Mouse (Mus musculus): Measurements from ENCODE around the gene Ddx59. TPM values are rescaled to one million over a fixed set of nuclear protein-coding genes. Genes with fewer than 3 reads are reported as not detected.
A peak's percentile ranks its signal among the peaks of the same experiment; 100 is the strongest.

Gene Ddx59
- 10 to 100 TPM; 12.4 to 15.3 TPM for total RNA-seq (2021)
- long read RNA-seq, experiment 1, transcript Ddx59-201 (8 exons, 2,166 nt), result major isoform, 9 of 14 reads
- long read RNA-seq, experiment 1, partial matches to known transcripts, result 1 of 14 reads
- long read RNA-seq, experiment 1, other reads (novel, unspliced or antisense), result 3 of 14 reads
- long read RNA-seq, experiment 2, transcript Ddx59-201 (8 exons, 2,166 nt), result major isoform, 5 of 10 reads
- long read RNA-seq, experiment 2, partial matches to known transcripts, result 5 of 10 reads
- long read RNA-seq, experiment 2, other reads (novel, unspliced or antisense), result 0 of 10 reads

DNA sequence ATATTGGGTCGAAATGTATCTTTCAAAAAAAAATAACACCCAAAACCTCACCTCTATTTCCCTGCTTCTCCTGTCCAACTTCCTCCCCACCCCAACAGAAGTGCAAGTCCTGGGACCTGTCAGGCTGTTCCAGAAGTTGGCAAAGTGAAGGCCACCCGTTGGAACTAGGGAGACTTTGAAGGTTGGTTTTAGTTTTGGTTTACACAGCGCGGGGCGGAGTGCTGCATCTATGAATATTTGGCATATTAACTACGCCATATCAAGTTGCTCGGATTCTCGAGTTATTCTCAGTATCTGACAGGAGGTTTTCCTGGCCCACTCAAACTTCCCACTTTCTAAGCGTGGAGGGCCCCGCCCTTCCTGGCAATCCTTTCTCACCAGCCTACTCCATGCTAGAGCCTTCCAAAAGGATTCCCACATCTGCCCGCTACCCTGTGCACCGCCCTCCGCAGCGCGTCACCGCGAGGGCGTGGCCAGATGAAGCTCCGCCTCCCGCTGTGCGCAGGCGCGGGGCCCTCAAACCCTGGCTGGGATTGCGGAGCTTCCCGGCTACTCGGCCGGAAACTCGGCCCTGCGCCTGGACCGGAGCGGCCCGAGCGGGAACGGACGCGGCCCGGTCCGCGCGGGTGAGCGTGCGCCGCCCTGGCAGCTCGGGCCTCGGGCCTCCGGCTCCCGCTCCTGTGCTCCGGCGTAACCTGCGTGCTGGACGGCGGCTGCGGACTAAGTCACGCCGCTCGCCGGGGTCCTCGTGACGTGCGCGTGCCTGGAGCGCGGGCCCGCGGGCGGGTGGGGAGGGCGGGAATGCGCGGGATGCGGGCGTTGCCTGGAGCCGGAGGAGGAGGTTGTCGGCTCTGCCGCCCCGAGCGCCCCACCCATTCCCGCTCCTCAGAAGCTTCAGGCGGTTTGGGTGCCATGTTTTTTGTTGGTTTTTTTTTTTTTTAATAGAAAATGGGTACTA is at the start of gene Ddx59:
Ddx59 (plus strand) TSS at position 474 of the 958 bp plus-strand sequence.
- DNase-seq, result peak; percentile 99

DNA sequence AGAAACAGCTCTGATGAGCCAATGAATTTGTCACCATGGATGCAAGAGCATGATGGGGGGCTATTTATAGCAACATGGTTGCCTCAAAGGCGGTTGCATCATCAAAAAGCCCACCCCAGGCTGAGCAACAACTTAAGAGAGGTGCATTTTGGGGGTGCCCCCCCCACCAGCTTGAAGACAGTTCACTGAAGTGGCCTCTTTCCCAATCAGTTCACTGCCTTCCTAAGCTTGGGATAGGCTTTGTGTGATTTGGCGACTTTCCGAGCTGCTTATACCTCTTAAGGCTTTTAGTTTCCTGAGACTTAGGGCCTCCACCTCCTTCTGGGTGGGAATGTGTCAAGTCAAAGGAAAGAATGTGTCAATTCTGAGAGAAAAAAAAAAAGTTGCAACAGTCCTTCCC is 49.1 kb upstream of the Ddx59 start:
- DNase-seq, result no peak

DNA sequence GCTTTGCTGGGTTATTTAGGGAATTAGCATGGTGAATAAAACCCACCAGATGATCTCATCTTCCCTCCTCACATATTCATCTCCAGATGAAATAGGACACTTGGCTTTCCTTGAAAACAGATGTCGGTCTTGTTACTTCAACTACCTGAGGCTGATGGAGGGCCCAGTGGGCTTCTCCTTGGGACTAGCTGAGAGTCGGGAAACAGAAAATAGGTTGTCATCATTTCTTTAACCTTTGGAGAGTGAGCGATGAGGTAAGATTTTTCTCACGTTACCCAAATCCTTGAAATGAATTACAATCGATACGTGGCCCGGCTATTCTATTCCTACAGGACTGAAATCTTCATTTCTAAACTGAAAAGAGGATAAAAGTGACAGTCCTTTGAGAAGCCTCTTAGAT is 35.8 kb upstream of the Ddx59 start:
- no peak for DNase-seq

DNA sequence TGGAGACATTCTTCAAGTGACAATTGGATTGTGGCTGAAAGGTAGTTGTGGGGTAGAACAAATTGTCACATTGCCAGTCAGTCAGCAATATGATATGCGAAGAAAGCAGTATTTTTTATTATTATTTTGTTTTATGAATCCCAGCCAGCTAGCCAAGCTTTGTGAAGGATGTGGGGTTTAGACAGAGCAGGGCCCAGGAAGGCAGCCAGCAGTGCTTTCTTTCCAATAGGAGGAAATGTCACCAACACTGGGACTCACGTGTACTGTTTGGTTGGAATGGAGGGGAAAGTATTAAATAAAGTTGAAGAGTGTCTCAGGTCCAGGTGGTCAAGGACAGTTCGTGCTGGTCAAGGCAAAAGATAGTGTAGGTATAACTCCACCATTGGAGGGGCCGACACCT is 34.9 kb upstream of the Ddx59 start:
- no peak for DNase-seq

DNA sequence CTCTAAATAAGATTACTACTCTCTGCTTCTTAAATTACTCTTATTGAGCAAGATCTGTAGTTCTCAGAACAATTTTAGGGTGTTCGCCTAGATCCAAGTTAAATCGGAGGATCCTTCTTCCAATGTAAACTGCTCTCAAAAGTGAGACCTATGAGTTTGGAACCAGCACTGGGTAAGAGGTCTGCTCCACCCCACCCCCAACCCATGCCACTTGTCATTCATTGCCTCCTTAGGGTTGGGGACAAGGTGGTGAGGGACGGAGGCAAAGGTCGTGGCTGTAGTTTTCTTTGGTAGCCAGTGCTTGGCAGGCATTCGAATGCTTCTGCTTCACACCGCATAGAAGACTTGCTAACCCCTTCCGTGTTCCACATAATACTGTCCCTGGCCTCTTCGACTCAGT is 34.5 kb upstream of the Ddx59 start:
- no peak for DNase-seq

DNA sequence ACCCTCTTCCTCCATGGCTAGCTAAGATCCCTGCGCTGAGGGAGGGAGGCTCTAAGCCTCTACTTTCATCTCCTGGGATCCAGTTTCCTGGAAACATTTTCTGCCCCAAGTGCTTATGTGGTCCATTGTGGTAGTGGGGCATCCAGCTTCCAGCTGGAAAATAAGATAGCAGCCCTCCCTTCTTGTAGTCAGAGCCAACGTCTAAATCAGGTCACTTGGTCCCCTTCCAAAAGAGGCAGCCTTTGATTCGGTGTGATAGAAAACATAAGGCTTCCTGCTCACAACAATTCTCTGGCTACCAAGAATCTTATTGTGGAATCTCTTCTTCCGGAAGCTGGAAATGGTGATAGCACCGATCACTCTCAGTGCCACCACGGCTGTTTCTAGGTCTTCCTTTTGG is 33.9 kb upstream of the Ddx59 start:
- peak; percentile 29 to 35 for DNase-seq

DNA sequence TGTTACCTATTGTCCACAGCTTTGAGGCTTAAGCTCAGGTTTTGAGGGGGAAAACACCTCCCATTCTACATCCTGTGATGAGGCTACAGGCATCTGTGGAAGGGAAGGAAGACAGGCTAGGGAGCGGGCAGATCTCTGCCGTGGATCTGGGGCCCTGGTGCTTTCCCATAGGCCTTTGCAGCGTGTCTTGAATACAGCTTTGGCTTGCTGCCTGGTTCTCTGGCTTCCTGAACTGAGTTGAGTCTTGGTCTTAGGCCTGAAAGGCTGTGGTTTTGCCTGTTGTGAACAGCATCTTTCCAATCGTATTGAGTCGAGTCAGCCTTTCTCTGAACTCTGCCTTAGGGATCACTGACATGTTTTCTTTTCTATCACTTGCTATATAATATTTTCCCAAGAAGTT is 33.5 kb upstream of the Ddx59 start:
- peak; percentile 55 to 58 for DNase-seq

DNA sequence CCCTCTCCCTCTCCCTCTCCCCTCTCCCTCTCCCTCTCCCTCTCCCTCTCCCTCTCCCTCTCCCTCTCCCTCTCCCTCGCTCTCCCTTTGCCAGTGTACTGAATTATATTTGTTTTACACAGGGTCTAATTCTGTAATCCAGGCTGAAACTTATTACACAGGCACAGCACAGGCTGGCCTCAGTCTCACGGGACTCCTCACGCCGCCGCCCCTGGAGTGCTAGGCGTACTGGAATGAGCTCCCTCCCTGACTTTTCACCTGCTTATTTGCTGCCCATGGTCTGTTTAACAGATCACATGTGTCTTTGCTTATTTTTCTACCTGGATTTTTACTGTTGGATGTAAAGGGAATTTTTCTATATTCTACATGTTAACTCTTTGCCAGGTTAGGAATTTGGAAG is 28.2 kb upstream of the Ddx59 start:
- no peak for DNase-seq

DNA sequence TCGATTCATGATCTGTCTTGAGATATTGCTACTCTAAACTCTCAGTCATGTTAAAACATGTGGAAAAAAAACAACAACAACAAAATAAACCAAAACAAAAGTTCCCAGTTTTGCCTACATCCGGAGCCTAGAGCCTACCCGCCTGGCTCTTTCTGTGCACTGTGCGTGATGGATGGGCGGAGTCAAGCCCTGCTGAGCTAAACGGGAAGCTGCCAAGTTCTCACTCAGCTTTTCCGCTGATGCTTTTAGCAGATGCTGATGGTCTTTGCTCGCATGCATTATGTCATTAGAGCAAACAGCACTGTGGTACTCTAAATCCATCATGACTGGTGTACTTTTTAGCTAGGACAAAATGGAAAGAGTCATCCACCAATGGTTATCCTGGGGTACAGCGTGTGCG is 20.6 kb upstream of the Ddx59 start:
- DNase-seq, result peak; percentile 36 to 61

DNA sequence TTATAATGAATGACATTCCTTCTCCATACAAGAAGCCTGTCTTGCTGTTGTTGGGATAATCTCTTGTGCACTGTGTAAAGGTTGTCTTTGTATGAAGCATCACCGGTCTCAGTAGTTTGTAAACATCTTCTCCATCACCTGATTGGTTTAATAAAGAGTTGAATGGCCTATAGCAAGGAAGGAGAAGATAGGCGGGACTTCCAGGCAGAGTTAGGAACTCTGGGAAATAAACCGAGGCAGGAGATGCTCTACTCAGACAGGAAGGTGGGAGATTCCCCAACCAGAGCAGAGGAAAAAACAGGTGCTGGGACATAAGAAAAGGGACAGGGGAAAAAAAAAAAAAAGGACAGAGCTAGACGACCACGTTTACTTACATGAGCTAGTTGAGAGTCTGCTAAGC is 20.0 kb upstream of the Ddx59 start:
- no peak for DNase-seq

DNA sequence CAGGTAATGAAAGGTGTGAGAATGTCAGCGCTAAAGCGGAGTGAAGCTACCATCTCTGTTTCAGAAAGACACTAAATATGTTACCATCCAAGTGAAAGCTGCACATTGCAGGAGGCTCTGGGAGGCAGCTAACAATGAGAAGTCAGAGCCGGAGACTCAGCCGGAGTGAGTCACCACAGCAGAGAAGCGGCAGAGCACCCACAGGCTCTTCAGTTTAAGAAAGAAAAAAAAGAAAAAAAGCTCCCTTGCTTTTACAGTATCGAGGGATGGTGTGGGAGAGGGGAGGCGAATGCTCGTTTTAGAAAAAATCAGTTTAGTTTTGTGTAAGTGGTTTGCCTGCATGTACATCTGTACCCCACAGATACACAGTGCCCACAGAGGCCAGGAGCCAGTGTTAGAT is 13.8 kb upstream of the Ddx59 start:
- no peak for DNase-seq

DNA sequence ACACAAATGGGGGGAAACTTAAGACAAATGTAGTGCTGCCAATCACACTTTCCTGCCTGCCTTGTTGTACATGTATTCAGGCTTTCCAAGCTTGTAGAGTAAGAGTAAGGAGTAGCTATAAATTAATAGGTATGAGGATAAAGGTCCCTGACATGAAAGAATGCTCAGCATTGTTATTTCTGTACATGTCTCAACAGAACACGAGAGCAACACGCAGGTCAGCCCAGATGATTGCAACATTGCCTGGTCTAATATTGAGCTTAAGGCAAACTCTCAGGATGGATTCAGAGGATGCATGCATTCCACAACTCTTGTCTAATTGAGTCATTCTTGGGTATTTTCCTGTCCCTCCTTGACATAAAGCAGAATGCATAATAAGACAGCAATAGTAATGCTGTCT is 5.4 kb upstream of the Ddx59 start:
- no peak for DNase-seq

DNA sequence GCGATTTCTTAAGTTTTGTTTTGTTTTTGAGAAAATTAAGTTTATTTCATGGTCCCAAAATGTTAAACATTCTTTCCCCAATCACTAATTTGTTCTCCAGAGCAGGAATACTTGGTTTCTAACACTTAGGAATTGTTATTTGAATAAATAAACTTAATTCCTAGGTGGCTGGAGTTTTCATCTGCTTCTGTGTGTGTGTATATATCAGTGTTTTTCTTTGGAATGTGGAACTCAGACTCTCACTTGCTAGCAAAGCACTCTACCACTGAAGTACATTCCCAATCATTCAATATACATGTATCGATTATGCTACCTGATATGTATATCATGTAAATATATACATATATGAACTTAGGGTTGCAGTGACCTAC is 670 bp downstream of the Ddx59 start:
- no peak for DNase-seq

DNA sequence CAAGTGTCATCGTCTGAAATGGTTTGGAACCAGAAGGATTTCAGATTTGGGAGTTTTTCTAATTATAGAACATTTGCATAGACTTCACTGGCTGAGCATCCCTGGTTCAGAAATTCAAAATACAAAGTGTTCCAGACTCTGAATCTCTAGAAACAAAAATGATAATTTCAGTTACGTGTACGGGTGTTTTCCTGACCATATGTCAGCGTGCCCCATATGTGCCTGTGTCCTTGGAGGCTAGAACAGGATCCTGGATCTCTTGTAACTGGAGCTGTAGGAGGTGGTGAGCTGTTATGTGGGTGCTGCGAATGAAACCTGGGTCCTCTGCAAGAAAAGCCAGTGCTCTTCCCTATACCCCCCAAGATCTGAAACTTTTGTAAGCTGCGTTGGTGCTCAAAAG is 3.3 kb downstream of the Ddx59 start:
- DNase-seq, result no peak

DNA sequence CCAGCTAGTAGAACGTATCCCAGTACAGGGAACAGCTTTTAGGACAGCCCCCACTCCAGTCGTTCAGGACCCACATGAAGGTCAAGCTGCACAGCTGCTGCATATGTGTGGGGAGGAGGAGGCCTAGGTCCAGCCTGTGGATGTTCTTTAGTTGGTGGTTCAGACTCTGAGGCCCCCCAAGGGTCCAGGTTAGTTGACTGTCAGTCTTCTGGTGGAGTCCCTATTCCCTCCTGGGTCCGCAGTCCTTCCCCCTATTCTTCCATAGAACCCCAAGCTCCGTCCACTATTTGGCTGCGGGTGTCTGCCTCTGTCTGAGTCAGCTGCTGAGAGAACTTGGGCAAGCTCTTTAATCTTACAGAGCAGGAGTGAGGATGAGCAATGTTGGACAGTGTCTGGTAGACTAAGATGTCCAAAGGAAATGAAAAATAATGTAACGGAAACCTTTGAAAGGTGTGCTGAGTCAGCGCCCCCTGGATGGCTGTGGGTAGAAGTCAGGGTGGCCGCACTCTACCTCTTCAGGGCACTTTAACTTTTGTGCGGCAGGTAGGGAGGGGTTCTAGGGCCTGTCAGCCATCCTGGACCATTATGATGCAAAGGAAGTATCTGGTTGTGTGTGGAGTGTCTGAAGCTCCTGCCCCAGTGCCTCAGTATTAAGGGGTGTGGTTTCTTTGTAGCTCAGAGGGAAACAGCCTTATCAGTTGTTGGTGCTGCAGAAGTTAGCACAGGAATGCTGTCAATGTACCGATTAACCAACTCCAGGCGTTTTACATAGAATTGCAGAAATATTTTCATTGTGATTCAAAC is 12.3 kb downstream of the Ddx59 start:
- no peak for DNase-seq

DNA sequence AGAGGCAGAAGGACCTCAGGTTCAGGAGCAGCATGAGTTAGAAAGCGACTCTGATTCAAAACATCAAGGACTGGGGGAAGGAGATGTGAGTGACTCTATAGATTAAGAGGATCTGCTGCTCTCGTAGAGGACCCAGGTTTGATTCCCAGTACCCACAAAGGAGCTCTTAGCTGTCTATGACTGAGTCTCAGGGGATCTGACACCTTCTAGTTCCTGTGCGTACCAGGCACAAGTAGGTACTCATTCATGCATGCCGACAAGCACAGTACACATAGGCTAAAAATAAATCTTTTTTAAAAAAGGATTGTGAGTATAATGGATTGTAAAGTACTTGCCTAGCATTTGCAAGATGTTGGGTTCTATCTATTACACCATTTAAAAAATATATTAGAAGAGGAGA is 13.9 kb downstream of the Ddx59 start:
- no peak for DNase-seq

DNA sequence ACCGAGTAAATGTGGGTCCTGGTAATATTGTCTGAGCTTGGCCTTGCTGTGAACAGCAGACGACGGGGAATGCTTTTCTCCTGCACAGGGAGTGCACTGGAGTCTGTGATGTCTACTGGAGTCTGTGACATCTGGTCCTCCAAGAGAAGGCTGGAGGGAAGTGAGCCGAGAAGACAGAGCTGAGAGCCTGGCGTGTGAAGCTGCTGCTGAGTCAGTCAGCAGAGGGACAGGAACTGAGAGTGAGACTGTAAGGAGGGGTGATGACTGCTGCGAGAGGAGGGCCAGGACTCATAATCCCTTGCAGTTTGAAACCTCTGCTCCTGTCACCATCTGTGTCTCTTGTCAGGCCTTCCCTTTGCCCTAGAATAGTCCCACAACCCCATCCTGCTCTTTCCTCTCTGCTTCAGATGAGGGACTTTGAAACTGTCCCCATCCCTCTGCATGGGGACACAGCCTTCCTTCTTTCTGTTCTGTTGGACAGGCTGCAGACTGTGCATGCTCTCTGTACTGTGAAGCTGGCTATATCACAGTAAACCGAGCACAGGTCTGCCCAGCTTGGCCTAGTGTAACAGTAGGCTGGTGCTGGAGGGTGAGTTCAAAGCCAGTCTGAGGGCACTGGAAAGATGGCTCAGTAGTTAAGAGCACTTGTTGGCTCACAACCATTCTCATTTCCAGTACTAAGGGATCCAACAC is 15.2 kb downstream of the Ddx59 start:
- DNase-seq, result peak in 1 of 2 experiments; percentile 7

DNA sequence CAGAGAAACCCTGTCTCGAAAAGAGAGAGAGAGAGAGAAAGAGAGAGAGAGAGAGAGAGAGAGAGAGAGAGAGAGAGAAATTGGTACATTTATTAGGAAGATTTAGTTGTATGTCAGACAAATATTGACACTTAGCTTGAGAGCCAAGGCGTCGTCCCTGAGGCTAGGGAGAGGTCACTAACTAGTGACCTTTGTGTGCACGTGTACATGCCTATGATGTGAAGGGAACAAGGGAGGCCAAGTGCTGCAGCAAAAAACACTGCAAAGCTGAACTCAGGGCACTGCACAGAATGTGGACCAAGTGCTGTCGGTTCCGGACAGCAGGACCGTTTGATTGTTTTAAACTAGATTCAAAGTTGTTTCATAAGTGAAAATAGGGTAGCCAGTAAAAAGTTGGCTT is 25.7 kb downstream of the Ddx59 start:
- DNase-seq, result no peak

DNA sequence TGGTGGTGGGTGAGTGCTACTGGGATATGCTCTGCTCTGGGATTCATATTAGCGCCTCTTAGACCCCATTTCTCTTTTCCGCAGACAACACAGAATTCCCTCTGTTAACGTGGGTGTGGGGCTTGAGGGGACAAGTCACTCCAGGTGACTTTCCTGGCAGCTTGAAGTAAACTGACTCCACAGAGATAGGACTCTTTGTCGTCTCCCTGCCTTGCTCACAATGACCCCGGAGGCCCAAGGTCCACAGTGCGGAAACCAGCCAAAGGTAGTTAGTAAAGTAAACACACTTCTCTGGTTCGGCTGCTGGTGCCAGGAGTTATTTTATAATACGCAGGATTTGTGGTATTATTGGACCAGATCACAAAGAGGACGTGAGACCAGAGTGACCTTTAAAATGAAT is 27.7 kb downstream of the Ddx59 start:
- DNase-seq, result no peak

DNA sequence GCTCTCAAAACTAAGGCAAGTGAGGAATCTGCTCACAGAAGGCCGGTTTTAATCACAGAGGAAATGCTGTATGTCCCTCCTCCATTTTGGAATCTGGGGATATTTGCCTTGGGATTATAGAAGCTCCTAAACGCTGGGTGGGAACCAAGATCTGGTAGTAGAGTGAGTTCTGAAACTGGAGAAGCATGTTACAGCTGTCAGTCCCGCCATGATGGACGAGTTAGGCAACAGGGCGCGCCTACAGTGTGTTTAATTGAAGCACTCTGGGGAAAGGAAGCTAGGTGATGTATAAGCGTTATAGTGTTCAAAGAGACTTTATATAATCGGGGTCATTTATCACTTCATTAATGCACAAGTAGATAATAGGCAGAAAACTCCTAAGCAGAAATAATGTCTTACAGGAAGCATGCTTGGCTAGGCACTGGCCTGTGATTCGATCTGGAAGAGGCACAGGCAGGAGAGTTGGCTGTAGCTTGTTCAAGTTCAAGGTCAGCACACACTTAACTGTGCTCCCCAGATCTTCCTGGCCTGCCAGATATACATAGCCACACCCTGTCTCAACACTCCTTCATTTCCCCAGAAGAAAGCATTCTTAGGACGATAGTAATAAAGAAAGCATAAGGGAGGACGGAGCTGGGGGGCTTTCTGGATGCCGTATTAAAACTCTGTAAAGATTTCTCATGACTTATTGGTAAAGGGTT is 29.6 kb downstream of the Ddx59 start:
- DNase-seq, result no peak

DNA sequence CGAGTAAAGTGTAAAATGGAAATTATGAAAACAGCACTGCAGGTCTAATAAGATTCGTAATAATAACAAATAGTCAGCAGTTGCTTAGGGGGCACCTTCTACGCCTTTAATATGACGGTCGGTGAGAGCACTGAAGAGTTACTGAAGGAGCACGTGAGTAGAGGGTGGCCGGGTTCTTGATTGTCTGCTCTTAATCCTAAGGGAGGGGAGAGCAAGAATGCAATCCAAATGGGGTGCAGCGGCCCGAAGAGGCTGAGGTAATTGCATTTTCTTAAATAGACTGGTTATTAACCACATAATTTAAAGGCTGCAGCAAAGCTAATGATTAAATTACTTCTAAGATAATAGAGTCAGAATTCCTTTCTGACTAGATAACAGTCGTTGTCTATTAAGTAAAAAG is 31.9 kb downstream of the Ddx59 start:
- no peak for DNase-seq

DNA sequence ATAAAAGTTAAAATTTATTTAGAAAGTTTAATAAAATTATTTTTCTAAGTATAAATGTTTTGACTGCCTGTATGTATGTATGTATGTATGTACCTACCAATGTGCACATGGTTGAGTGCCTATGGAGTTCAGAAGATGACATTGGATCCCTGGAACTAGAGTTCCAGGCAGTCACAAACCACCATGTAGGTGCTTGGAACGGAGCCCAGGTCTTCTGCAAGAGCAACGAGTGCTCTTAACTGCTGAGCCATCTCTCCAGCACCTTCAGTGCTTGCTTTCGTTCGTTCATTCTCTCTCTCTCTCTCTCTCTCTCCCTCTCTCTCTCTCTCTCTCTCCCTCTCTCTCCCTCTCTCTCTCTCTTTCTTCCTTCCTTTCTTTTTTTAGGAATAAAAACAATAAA is 32.3 kb downstream of the Ddx59 start:
- no peak for DNase-seq

Data from heart, adult 18-20 months (tissue).